Mouse (Mus musculus): Measurements from ENCODE around the gene Rdh16f2. TPM values are rescaled to one million over a fixed set of nuclear protein-coding genes. Genes with fewer than 3 reads are reported as not detected.

Gene Rdh16f2
- polyA plus RNA-seq, 1 experiment from 2014 or later = 0.39 TPM

DNA sequence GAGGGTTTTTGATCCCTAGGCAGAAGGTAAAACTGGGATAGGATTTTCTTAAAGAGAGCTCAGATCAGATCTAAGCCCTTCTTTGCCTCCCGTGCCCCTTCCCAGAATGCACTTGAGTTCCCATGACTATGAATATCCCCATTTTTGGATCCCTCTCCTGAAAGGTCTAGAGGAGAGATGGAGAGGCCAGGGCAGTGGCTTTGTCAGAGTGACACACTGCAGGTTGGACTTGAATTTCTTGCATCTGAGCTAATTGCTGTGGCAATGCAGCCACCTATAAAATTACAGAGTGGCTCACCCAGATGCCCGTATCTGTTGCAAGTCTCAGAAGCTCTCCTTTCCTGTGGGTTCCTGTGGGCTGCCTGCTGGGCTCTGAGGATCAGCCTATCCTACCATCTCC lies 31.9 kb downstream of the Rdh16f2 start, which contains the start of gene Sdr9c7:
Gene Sdr9c7, plus strand, starts transcription at position 301 of the 400 bp plus-strand sequence.
- no peaks in the 10 kb centered on the region for H3K27me3 ChIP-seq (replicated peaks; ENCODE audit: control insufficient read depth, insufficient read depth, low read length)
- no peak for ATAC-seq
- H3K4me1 ChIP-seq (replicated peaks; ENCODE audit: control insufficient read depth, insufficient read depth, low read length) = peaks cover 8% of the 10 kb centered on the region; the same call in 1 of the 2 replicates
- H3K27ac ChIP-seq (ENCODE audit: low read depth, low read length) = no peak within 1 kb of the TSS
- no peaks in the 10 kb centered on the region for H3K9me3 ChIP-seq (ENCODE audit: control insufficient read depth)
- H3K36me3 ChIP-seq (ENCODE audit: control insufficient read depth, insufficient read depth) = no peaks in the 10 kb centered on the region
- 78% methylated on average over 2 of the region's 2 CpGs for WGBS
- H3K4me3 ChIP-seq (ENCODE audit: low read depth, low read length) = no peak within 1 kb of the TSS
- no peak within 1 kb of the TSS for H3K4me2 ChIP-seq (replicated peaks; ENCODE audit: low read depth)
- TF ChIP-seq CTCF (IDR thresholded peaks at IDR 0.05; ENCODE audit: low read depth) = no peak
- H3K9ac ChIP-seq (ENCODE audit: low read depth, low read length) = no peak within 1 kb of the TSS

DNA sequence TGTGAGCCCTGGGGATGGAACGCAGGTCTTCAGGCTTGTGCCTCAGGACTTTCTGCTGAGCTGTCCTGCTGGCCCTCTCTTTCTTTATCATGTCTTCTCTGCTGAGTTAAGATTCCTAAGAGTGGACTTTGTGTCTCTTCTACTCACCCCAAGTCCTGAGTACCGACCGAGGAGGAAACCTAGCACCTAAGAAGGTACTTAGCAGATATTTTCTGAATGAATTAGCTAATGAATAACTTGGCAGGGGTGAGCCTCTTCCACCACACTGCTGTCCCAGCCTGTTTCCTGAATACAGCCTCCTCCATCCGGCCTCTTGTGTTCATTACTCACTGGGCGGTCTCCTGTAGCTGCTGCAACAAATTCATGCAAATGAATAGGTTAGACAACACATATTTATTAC lies 33.5 kb downstream of the Rdh16f2 start:
- peak; percentile 80 for ATAC-seq
- no peaks in the 10 kb centered on the region for H3K27me3 ChIP-seq (replicated peaks; ENCODE audit: control insufficient read depth, insufficient read depth, low read length)
- no peak overlapping the region for H3K9ac ChIP-seq (ENCODE audit: low read depth, low read length)
- H3K36me3 ChIP-seq (ENCODE audit: control insufficient read depth, insufficient read depth) = no peaks in the 10 kb centered on the region
- no peak overlapping the region for H3K27ac ChIP-seq (ENCODE audit: low read depth, low read length)
- peaks cover 8% of the 10 kb centered on the region; the same call in 1 of the 2 replicates for H3K4me1 ChIP-seq (replicated peaks; ENCODE audit: control insufficient read depth, insufficient read depth, low read length)
- H3K9me3 ChIP-seq (ENCODE audit: control insufficient read depth) = no peaks in the 10 kb centered on the region
- no peak overlapping the region for H3K4me2 ChIP-seq (replicated peaks; ENCODE audit: low read depth)
- no peak for TF ChIP-seq CTCF (IDR thresholded peaks at IDR 0.05; ENCODE audit: low read depth)
- 25% methylated on average over 5 of the region's 5 CpGs for WGBS
- no peak overlapping the region for H3K4me3 ChIP-seq (ENCODE audit: low read depth, low read length)

DNA sequence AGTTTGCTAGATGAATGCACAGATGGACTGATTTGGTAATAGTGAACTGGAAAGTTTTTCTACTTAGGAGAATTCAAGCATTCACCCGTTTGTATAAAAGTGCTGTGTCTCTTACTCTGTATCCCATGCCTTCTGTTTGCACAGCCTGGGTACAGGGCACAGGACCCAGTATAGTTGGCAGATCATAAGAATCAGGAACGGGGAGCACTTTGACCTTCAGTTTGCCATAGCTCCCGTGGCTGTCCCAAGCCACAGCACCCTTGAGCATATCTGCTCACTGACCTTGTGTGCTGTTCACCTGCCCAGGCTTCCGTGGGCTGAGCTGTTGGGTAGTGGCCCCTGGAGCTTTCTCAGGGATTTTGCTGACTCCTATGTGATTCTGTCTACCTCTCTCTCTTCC lies 35.5 kb downstream of the Rdh16f2 start:
- Histone ChIP-seq H3K4me1 (replicated peaks; ENCODE audit: control insufficient read depth, insufficient read depth, low read length) (peaks cover 8% of the 10 kb centered on the region; the same call in 1 of the 2 replicates), H3K4me3 (ENCODE audit: low read depth, low read length) (no peak overlapping the region), H3K9ac (ENCODE audit: low read depth, low read length) (no peak overlapping the region), H3K27ac (ENCODE audit: low read depth, low read length) (no peak overlapping the region), H3K4me2 (replicated peaks; ENCODE audit: low read depth) (no peak overlapping the region), H3K27me3 (replicated peaks; ENCODE audit: control insufficient read depth, insufficient read depth, low read length) (no peaks in the 10 kb centered on the region), H3K9me3 (ENCODE audit: control insufficient read depth) (no peaks in the 10 kb centered on the region), H3K36me3 (ENCODE audit: control insufficient read depth, insufficient read depth) (no peaks in the 10 kb centered on the region)
- no peak for TF ChIP-seq CTCF (IDR thresholded peaks at IDR 0.05; ENCODE audit: low read depth)
- WGBS = 44% methylated on average over 4 of the region's 4 CpGs
- no peak for ATAC-seq

DNA sequence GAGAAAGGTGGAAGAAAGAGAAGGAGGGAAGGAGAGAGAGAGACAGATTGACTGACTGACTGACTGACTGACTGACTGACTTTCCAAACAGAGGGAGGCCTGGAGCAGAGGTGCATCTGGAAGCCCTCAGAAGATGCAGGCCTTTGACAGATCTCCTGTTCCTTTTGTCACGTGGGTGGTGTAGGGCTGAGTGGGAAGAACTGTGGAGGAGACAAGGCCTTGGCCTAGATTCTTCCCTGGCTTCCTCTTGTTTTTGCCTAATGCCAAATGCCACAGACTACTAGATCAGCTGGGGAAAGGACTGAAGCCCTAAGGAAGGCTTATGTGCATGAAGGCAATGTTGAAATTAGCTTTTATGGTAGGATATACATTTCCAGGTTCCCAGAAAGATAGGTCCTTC lies 36.8 kb downstream of the Rdh16f2 start:
- Histone ChIP-seq H3K36me3 (ENCODE audit: control insufficient read depth, insufficient read depth) (no peaks in the 10 kb centered on the region), H3K27ac (ENCODE audit: low read depth, low read length) (no peak overlapping the region), H3K4me3 (ENCODE audit: low read depth, low read length) (no peak overlapping the region), H3K27me3 (replicated peaks; ENCODE audit: control insufficient read depth, insufficient read depth, low read length) (no peaks in the 10 kb centered on the region), H3K4me1 (replicated peaks; ENCODE audit: control insufficient read depth, insufficient read depth, low read length) (peaks cover 8% of the 10 kb centered on the region; the same call in 1 of the 2 replicates), H3K9me3 (ENCODE audit: control insufficient read depth) (no peaks in the 10 kb centered on the region), H3K4me2 (replicated peaks; ENCODE audit: low read depth) (no peak overlapping the region), H3K9ac (ENCODE audit: low read depth, low read length) (no peak overlapping the region)
- no peak for ATAC-seq
- WGBS = 52% methylated on average over 1 of the region's 1 CpGs
- TF ChIP-seq CTCF (IDR thresholded peaks at IDR 0.05; ENCODE audit: low read depth) = no peak

DNA sequence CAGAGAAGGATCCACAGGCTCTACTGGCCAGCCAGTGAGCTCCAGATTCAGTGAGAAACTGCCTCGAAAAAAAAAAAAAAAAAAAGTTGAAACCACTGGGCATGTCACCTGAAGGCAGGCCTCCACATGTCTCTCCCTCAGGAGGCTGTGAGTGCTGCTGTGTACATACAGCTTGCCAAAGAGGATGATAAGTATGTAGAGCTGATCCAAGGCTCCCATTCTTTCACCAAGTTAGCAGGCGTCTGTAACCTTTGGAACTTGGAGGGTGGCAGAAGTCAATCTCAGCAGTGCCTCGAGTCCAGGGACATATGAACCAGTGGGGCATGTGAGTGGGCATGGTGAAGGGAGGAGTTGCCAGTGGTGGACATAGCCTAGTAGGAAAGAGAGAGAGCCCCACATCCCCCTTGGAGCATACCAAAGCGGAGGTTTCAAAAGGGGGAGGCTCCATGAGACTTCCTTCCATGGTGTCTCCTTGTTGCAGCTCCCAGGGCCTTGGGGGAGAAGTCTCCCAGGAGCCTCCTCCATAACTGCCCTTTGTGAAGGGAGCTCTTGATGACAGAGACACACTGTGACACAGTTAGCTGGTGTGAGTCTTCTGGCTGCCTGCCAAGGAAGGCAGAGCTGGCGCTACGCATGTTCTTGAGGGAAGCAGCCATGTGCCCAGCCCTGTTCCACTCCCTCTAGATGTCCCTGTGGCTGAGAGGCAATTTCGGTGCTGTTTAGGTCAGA lies 38.6 kb downstream of the Rdh16f2 start:
- H3K9ac ChIP-seq (ENCODE audit: low read depth, low read length) = no peak overlapping the region
- no peaks in the 10 kb centered on the region for H3K9me3 ChIP-seq (ENCODE audit: control insufficient read depth)
- 41% methylated on average over 7 of the region's 7 CpGs for WGBS
- TF ChIP-seq CTCF (IDR thresholded peaks at IDR 0.05; ENCODE audit: low read depth) = no peak
- peaks cover 5% of the 10 kb centered on the region; the same call in 1 of the 2 replicates for H3K4me1 ChIP-seq (replicated peaks; ENCODE audit: control insufficient read depth, insufficient read depth, low read length)
- no peak overlapping the region for H3K4me3 ChIP-seq (ENCODE audit: low read depth, low read length)
- H3K36me3 ChIP-seq (ENCODE audit: control insufficient read depth, insufficient read depth) = no peaks in the 10 kb centered on the region
- H3K27me3 ChIP-seq (replicated peaks; ENCODE audit: control insufficient read depth, insufficient read depth, low read length) = no peaks in the 10 kb centered on the region
- peak; percentile 82 for ATAC-seq
- no peak overlapping the region for H3K4me2 ChIP-seq (replicated peaks; ENCODE audit: low read depth)
- no peak overlapping the region for H3K27ac ChIP-seq (ENCODE audit: low read depth, low read length)

DNA sequence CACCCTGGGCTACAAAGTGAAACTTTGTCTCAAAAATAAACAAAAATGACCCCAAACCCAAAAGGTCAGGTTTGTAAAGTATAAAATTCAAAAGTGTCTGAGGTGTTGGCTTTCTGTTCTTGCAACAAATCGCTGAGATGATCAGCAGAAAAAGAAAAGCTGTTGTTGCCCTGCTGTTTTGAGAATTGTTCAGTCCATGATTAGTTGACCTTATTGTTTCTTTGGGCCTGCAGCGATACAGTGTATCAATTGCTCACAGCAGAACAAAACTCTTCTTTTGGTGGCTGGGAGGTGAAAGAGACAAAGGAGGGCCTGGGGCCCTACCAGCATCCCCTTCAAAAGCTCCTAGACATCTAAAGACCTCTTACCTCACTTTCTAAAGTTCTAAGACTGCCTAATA lies 39.9 kb downstream of the Rdh16f2 start:
- Histone ChIP-seq H3K27ac (ENCODE audit: low read depth, low read length) (no peak overlapping the region), H3K4me3 (ENCODE audit: low read depth, low read length) (no peak overlapping the region), H3K27me3 (replicated peaks; ENCODE audit: control insufficient read depth, insufficient read depth, low read length) (no peaks in the 10 kb centered on the region), H3K4me2 (replicated peaks; ENCODE audit: low read depth) (no peak overlapping the region), H3K9ac (ENCODE audit: low read depth, low read length) (no peak overlapping the region), H3K36me3 (ENCODE audit: control insufficient read depth, insufficient read depth) (no peaks in the 10 kb centered on the region), H3K4me1 (replicated peaks; ENCODE audit: control insufficient read depth, insufficient read depth, low read length) (no peaks in the 10 kb centered on the region; the same call in 1 of the 2 replicates), H3K9me3 (ENCODE audit: control insufficient read depth) (no peaks in the 10 kb centered on the region)
- no peak for ATAC-seq
- TF ChIP-seq CTCF (IDR thresholded peaks at IDR 0.05; ENCODE audit: low read depth) = no peak
- 92% methylated on average over 2 of the region's 2 CpGs for WGBS
